Mouse (Mus musculus) frontal cortex, postnatal 14 days (tissue): Measurements from ENCODE around the gene Rapsn.

Experiments
- DNase-seq, 2 experiments: peaks; one replicate each; pipeline ENCODE4 v3.0.0; 2022; ENCODE audit warnings: low spot score in 2 of 2

Gene Rapsn

DNA sequence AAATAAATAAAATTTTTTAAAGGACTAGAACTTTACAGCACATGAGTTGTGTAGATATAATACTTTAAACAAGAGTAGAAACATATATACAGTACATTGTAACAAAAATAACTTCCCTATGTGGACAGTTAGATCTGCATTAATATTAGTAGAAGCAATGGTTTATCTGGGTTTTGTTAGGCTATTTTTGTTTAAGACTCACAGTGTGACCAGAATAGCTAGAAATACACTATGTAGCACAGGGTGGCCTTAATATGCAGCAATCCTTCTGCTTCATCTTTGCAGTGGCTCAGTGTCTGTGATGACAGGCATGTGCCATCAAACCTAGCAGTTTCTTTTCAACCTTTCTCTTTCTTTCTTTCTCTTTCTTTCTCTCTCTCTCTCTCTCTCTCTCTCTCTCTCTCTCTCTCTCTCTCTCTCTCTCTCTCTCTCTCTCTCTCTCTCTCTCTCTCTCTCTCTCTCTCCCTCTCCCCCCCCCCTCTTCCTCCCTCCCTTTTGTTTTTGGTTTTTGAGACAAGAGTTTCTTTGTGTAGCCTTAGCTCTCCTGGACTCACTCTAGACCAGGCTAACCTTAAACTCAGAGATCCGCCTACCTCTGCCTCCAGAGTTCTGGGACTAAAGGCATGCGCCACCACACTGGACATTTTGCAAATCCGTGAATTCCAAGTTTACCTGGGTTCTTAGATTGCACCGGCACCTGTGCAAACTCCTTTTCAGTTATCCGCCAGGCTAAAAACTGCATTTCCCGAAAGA, 17.9 kb downstream of the Rapsn start:
- DNase-seq, result no peak

DNA sequence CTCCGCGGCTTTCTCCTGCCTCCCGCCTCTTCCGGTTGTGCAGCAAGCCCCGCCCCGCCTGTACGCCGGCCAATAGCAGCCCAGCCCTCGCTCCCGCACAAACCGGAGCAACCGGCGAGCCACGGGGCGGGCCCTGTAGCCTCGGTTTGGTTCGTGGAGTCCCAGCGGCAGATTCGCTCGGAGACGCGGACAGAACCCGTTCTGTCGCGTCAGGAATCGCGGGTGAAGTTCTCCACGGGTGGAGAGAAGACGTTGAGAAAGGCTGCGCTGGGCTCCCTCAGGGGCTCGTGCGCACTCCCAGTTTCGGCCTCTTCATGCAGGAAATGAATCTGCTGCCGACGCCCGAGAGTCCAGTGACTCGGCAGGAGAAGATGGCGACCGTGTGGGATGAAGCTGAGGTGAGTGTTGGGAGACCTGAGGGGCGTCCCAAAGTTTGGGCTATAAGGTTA, 18.5 kb downstream of the Rapsn start, which contains the start of gene Psmc3:
Psmc3 (plus strand) TSS at position 76 of the 449 bp plus-strand sequence.
- peak; percentile 90 to 95 for DNase-seq

DNA sequence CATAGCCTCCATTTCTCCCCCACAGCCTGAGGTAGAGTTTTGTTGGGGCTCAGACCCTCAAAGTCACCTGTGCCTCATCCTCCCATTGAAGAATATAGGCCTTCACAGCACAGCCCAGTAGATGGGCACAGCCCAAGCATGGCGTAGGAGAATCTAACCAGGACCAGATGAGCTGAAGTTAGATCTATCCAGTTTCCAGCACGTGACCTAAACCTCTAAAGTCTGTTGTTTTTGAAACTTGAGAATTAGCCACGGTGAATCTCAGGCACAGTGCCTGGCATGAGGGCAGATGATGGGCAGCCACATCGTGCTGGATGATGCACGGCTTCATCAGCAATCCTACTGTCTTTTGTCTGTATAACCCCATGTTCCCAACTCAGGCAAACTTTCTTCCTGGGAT, 23.0 kb downstream of the Rapsn start:
- no peak for DNase-seq

DNA sequence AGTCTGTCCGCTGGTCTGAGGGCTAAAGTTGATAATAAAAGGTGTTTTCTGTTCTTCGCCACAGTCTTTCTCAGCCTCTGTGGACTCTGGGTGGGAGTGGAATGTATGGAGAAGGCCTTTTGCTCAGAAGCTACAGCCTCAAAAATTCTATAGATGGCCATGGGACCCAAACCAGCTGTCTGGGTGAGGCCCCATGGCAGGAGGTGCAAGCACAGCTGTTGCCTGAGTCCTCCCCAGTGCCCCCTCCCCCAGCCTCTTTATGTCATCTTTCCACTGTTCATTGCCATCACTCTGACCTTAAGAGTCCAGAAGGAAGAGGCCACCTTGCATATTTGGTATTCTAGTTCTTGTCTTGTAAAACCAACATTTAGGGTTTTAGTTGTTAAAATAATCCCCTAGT, 24.0 kb downstream of the Rapsn start:
- no peak for DNase-seq

DNA sequence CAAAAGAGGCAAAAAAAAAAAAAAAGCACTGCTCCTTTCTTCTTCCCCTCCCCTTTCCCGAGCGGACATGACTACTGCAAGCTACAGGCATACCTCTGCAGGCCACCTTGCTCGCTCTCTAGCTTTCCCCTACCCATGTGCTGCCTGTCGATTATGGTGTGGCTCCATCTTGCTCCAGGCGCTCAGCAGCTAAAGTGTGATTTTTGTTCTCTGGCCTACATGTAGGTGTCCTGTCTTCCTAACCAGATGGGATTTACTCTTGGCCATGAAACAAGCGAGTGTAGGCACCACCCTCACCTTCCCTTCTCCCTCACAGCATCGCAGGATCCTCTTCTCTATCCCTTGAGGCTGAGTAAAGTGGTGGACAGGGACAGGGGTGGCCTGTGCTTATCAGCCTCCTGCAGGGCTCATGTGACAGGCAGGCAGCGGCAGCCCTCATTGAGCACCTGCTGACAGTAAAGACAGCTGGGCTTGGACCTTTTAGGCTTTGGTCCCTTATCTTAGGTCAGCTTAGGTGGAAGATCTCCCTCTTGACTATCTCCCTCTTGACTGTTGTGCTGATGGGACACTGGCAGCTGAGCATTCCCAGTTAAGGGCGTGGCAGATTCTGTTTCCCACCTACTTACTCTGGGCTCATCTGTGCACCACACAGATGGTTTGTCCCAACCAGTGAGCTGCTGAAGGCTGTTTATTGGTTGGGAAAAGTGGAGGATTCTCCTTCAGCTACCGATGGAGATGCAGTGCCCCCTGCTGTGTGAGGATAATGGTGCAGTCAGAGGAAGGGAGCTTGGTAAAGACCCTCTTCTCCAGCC, 25.3 kb downstream of the Rapsn start:
- DNase-seq, result peak; percentile 64 to 70

DNA sequence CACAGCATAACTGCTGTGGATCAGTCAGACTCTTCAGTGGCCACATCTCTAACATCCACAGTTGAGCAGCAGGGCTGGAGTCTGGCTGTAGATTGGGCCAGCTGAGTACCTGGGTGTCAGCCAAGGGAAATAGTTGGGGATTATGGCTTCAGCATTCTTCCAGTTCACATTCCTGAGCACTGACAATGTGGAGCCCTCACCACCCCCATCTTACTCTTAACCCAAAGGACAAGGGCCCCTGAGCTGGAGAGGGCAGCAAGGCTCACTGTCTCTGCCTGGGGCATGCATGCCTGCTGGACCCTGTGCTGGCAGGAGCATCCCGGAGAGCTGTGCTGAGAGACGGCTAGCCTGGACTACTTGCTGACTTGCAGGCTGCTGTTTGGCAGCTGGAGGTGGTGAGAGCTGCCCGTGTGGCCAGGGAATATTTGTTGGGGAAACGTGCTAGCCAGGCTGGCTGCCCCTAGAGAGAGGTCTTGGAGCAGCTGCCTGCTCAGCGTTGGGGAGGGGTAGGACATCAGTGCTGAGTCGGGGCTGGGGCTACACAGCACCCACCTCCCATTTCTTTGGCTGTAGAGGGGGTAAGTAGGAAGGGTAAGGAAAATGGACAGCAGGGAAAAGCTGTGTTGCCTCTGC, 26.5 kb downstream of the Rapsn start:
- DNase-seq, result no peak

DNA sequence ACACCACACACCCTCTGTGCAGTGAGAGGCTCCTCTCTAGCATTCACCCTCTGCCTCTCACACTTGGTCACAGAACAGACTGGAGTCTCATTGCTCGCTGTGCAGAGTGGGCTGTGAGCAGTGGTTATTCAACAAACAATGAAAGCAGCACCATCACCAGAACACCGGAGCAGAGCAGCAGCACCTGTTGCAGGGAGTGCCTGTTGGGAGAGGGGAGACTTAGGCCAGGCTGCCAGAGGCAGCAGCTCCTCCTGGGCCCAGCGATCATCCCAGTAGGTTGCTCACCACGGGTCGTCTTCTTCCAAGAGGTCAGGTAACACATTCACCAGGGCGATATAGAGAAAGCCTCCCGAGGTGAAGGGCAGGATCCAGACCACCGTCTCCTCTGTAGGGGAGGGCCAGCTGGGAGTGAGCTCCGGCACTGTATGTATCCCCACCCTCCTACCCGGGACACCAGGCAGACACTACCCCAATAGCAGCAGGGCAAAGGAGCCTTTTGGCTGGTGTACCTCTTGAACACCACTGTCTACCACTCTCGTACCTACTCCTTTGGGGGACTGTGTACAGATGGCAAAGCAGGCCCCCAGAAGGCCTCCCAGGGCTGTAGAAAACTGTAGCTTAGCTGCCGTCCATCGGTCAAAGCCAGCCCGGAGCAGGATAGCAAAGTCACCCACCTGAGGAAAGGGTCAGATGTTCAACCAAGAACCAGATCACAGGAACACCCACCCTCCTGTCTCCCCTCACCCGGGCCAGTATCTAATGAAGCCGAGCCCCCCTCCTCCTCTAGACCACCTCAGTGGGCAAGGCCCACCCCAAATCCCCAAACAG, 27.6 kb downstream of the Rapsn start:
- no peak for DNase-seq

DNA sequence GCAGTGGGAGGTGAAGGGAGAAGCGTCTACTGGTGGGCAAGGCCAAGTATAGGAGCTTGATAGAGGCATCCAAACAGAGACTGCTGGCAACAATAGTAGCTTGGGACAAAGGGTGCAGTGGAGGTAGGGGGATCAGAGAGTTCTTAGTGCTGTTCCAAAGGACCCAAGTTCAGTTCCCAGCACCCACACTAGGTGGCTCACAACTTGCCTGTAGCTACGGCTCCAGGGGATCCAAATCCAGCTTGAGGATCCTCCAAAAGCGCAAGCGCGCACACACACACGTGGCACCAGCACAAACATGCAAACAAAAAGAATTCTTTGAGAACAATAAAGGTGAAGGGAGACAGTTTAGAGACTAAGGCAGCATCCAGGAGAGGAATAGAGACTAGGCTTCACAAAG, 28.8 kb downstream of the Rapsn start:
- no peak for DNase-seq

DNA sequence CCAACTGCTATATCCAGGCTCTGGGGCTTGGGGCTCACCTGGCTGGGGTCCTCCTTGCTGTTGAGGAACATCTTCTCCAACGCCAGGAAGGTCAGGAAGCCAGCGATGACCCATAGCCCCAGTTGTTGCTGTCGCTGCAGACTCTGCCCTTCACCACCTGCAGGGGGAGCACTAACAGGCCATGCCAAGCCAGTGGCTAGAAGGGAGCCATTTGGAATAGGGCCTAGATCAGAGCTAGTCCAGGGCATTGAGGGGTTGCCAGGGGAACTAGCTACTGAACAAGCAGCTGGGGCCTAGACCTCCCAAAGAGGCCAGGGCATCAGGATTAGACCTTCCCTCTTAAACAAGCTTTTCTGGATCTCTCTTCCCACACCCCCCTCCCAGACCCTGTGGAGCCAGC, 30.1 kb downstream of the Rapsn start:
- no peak for DNase-seq

DNA sequence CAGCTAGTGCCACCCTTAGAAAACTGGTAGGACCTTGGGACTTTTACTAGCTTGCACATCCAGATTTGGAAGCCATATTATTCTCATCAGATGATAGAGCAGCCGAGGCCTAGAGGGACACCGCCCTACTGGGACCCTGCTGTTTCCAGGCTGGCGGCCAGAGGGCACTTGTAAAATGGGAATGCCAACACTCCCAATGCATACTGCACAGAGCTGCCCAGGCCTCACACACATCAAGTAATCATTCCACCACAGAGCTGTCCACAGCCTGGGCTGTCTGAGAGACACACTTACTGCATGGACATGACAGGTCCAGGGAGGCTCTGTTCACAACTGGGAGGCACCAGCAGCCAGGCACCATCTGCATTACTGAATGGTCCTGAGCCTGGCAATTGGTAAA, 31.0 kb downstream of the Rapsn start:
- DNase-seq, result no peak

DNA sequence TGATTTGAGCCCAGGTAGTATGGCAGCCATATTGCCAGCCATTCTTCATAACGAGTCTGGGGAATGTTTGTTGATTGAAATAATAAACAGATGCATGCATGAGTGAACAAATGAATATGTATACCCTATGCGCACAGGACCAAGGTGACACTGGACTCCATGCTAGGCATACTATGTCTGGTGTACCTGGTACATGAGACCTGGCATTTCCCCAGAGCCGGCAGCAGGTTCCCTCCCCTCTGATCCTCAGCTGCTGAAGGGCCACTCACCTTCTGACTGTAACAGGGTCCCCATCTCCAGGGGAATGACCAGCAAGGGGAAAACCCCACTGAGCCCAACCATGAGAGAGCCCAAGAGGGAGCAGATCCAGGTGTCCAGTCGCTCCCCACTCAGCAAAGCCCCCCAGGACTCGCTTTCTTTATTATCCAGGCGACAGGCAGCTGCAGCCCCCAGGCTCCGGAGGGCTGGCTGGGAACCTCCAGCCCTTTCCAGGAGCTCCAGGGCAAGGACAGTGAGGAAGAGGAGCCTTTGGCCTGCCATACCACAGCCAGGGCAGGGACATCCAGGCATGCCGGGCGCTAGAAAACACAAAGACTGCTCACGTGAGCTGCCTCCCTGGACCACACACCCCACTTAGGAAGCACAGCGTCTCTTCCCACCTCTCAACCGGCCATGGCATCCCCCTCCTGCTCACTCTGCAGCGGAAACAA, 32.9 kb downstream of the Rapsn start:
- DNase-seq, result no peak

DNA sequence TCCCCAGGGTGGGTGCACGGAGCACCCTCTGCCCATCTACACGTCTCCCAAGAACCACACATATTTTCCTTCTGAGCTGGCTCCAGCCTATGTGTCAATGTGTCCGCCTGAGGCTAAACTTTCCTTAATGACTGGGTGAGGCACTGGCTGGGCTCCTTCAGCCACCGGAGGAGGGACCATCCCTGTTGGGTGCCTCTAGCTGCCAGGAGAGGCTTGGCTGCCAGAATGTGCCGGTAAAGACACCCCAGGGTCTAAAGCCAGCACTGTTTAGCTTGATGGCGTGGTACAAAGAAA, 33.4 kb downstream of the Rapsn start:
- no peak for DNase-seq

DNA sequence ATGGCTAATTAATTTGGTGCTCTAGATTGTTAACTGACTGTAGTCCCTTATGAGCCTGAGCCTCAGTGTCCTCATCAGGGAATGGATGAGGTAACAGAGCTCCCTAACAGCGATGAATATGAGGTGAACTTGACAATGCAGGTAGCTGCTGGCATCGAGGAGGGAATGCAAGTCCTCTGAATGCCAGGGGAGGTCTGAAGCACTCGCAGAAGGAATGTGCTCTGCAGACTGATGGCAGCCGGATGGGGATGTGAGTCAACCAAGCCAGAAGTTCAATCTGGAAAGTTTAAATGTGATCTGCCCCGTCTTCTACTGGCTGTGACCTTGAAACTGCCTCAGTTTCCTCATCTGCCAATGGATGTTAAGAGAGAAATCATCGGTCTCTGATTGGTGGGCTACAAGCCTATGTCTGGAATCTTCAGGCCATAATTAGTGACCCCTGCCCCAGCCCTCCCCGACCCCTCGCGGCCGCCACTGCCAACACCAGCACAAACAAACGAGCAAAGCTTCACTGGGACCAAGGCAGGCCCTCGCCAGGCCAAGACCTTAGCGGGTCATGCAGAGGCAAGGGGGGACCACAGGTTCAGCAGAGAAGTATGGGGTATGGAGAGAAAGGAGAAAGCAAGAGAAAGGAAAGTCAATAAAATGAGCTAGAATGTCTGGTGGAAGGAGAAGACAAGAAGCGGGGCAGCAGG, 34.0 kb downstream of the Rapsn start:
- no peak for DNase-seq

DNA sequence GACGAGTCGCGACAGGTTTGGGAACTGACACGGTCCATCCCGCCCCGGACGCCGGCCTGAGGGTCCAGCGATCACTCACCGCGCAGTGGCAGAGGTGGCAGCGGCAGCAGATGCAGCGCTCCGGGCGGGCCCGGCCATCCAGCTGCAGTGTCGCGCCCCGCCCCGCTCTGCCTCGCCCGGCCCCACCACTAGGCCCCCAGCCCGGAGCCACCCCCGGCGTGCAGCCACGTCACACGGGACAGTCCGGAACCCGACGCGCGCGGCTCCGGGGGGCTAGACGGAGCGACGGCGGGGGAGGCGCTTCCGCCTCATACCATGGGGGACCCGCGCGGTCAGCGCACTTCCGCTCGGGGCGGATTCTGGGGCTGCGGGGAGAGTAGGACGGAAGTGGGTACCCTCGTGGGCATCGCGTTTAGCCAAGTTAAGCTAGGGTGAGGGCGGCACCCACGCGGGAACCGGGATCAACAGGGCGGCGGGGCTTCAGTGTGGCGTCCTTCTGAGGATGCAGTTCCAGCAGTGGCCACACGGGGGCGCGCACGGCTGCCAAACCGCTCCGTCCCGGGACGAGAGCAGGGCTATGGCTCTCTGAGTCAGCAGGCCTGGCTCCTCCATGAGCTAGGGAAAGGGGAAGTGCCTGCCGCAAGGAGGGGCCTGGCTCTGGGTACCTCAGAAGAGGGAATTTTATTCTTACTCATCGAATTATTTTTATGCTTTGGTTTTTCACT, 34.8 kb downstream of the Rapsn start, which contains the start of gene Slc39a13:
Slc39a13 (minus strand) TSS at position 342 of the 725 bp plus-strand sequence.
- DNase-seq, result peak; percentile 94 to 96

DNA sequence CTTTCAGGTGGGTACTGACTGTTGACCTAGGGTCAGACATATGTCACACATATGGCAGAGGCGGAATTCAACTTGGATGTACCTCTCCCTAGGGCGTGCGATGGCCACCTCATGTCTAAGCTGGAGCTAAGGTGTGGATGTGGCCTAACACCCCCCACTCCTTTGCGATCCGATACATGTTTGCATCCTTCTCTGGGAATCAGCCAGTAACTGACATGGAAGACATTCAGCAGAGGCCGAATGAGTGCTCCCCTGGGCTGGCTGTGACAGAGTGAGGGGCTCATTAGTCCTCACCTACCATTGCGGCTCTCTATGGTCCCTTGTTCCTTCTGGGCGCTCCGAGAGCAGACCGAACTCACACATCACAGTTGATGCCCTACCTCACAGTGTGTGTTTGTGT, 35.6 kb downstream of the Rapsn start:
- DNase-seq, result no peak

DNA sequence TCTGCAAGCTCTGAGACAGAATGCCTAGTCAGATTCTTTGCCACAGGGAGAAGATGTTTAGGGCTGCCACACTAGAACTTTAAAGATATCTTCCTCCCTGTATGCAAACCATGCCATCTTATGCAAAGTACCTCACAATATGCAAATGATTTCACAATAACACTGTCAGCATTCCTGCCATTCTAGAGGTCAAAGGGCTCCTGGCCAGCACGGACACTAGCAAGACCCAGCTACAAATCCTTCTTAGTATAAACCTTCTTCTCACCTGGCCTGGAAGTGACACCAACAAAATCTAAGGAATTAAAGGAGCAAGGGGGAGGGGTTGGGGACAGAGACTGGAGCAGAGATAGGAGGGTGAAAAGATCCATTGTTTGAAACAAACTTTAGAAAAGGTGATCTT, 36.7 kb downstream of the Rapsn start:
- no peak for DNase-seq

DNA sequence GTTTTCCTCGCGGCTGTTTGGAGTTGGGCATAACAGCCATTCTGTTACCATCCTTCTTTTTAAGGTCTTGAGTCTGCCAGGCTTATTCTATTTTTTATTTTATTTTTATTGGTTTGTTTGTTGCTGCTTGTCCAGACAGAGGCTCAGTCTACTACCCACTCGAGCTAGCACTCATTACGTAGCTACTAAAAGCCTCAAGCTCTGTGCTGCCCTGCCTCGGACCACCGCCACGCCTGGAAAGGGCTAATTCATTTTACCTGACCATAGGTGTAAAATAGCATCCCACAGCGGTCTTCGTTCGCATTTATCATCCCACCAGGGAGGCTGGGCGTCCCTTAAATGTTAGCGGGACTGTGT, 42.5 kb downstream of the Rapsn start:
- DNase-seq, result no peak

DNA sequence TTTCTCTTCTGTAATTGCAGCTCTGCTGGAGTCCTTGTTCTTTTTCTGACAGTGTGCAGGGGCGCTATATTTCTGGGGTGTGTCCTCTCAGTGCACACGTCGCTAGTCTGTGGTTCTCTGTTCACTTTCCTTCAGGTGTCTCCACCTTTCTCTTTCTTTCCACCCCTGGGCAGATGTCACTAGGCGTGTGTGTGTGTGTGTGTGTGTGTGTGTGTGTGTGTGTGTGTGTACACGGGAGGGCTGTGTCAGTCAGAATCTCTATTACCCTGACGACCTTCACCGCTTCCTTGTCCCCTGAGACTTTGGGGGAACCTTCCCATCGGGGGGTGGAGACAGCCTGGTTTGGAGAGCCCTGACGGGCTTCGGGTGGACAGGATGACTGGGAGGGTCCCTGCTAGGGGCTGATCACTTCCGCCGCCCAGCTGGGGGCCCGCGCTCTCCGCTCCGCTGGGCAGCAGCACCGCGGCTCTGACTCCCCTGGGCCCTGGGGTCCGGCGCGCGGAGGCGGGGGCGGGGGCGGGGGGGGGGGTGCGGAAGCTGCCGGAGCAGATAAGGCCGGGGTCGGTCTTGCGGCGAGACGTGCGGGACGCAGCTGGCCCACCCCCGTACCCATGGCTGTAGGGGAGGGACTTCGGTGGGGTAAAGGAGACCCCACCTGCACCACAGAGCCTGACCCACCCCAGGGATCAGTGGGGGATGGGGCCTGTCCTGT, 43.0 kb downstream of the Rapsn start:
- DNase-seq, result no peak

DNA sequence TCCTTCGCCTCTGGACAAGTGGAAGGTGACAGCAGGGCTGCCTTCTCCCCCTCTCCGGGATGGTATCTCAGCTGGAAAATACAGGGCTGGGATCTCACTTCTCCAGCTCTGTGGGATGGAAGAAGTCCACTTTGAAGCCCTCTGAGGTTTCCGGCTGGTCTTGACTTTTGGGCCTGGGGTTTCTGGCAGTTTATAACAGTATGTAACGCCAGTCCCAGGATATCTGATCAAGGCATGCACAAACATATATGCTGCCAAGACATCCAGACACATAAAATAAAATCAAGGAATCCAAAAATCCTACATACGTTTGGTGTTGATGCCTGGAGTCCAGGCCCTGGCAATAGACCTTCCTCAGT, 43.6 kb downstream of the Rapsn start:
- no peak for DNase-seq
